Mouse (Mus musculus) E14TG2a.4 (cell line): ENCODE data around the gene Gak.

Experiments
- CTCF ChIP-seq: conservative IDR thresholded peaks from 2 replicates; pipeline ENCODE4 v1.5.1; 2014; ENCODE audit warnings: low read length
- NANOG ChIP-seq: IDR thresholded peaks from 2 replicates; pipeline ENCODE4 v1.6.1; 2014; ENCODE audit warnings: borderline replicate concordance, low read length, mixed read lengths

DNA sequence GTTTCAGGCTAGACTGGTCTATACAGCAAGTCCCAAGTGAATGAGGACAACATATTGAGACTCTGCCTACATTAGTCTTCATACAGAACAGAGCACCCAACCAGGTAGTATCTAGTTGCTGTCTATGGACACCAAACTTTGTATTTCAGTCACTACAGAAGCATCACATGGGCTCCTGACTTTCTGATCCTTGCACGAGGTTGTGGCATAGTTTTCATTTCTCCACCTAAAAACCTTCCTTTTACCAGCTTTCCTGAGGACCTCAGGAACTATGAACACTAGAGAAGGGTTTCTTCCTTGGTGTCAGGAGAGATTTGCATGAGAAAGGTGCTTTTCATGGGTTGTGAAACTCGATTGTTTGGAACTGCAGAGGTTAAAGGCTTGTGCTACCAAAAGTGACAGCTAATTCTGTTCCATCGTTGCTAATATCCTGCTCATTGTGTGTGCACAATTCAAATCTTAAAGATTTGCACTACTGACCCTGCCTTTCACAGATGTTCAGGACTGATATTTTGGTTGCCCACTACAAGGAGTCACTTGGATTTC lies 38.9 kb upstream of the Gak start:
- TF ChIP-seq CTCF, result no peak
- peak; percentile 37; the same call in 1 of the 2 replicates for TF ChIP-seq NANOG
